Mouse (Mus musculus): Measurements from ENCODE around the gene Gpam. TPM values are rescaled to one million over a fixed set of nuclear protein-coding genes. Genes with fewer than 3 reads are reported as not detected.
A peak's percentile ranks its signal among the peaks of the same experiment; 100 is the strongest.

Gpam gene
- total RNA-seq, 2 experiments from 2014 or later = 47.2 to 52.6 TPM

GRCm38 (mm10) chr19:55143391-55144300, 16.6 kb upstream of the Gpam start:
- intact Hi-C loops (cut with DNase I) = no loop called here
- no peak for DNase-seq (ENCODE audit: low spot score in 2 of 2)

DNA sequence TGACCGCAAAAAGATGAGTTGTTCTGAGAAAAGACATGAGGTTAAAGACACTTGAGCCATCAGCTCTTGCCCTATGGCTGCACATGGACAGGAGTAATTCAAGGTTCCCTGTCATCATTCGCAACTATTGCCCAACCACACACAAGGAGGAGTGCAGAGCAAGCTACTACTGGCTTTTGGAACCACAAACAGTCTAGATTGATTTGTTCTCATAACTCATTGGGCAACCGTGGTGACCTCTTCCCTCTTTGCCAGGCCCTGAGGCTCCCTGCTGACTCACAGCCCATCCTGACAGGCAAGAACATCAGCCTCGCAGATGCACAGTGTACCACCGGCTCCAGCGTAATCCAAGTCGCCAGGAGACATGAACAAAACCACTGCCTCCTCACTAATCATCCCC, 12.3 kb upstream of the Gpam start:
- DNase-seq (ENCODE audit: low spot score in 2 of 2) = no peak

DNA sequence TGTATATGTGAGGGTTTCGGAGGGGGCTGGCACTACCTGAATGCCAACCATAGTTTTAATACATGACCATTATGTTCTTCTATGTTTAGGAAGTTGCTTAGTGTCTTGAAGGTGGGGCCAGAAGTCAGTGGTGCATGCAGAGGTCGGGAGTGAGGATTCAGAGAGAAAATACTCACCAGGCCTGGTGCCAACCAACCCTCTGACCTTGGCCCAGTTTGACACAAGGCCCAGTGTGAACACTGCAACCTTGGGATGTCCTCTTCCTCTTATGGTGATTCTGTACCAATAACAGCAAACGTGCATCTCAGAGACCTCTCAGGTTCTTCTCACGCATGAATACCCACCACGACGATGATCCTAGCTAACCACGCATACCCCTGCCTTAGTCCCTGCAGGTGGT, 11.5 kb upstream of the Gpam start:
- no peak for DNase-seq (ENCODE audit: low spot score in 2 of 2)
- intact Hi-C loops (cut with DNase I) = no loop called here

More for the DNA sequence above, 12.3 kb upstream of the Gpam start:
- intact Hi-C loops (cut with DNase I) = no loop called here

- no peak for DNase-seq (ENCODE audit: low spot score in 2 of 2)
- intact Hi-C loops (cut with DNase I) = no loop called here
These were observed 10.8 kb upstream of the Gpam start for GRCm38 (mm10) chr19:55137884-55138283.

DNA sequence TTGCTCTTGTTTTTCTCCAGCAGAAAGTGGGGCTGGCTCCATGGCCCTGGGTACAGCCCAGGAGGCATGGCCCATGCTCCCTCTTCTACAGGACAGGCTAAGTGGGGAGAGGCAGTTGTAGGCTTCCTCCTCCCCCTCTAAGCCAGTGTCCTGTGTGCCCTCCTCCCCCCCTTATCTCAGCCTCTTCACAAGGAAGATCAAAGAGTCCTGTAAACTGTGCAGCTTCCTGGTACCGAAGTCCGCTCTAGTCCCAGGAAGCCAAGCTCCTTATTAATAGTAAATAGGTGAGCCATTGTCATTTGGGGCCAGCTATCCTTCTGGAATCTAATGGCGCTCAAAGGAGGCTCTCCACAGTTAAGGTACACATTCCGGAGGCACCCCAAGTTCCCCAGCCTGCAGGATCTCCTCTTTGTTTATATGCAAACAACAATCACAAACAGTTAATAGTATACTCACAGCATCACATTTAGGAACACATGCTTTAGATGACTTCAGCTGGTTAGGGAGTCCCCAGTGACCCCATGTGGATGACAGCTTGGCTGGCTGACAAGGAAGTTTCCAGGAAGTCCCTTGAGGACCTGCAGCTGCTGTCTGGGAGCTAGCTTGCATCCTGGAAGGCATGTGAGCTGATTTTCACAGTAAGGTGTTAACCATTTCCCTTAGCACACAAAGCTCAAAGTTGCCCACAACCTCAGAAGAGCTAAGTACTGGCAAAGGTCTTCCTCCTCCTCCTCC, 9.8 kb upstream of the Gpam start:
- DNase-seq (ENCODE audit: low spot score in 2 of 2) = no peak
- intact Hi-C loops (cut with DNase I) = no loop called here

- no peak for DNase-seq (ENCODE audit: low spot score in 2 of 2)
- intact Hi-C loops (cut with DNase I) = no loop called here
These were observed 8.9 kb upstream of the Gpam start for GRCm38 (mm10) chr19:55135918-55136317.

GRCm38 (mm10) chr19:55134521-55134920, 7.5 kb upstream of the Gpam start:
- no peak for DNase-seq (ENCODE audit: low spot score in 2 of 2)
- intact Hi-C loops (cut with DNase I) = no loop called here

- intact Hi-C loops (cut with DNase I) = no loop called here
These were observed 5.4 kb upstream of the Gpam start for GRCm38 (mm10) chr19:55132476-55132875.

DNA sequence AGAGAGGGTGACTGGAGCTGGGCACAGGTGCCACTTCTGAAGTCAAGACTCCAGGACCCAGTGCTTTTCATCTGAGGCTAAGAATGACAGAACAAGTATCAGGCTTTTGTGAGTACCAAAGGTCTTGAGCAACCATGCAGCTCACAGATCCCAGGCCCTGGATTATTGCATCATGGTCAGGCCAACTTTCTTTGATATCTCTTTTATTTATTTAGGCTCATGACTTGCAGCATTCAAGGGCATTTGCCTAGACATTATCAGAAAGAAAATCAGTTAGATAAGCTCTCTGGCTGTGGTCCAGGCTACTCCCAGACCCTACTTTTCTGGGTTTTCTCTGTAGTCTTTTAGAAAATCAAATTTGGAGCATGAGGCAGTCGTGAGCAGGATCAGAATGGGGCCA, 4.7 kb upstream of the Gpam start:
- DNase-seq (ENCODE audit: low spot score in 2 of 2) = no peak
- intact Hi-C loops (cut with DNase I) = no loop called here

More at GRCm38 (mm10) chr19:55132476-55132875, 5.4 kb upstream of the Gpam start:
- no peak for DNase-seq (ENCODE audit: low spot score in 2 of 2)

DNA sequence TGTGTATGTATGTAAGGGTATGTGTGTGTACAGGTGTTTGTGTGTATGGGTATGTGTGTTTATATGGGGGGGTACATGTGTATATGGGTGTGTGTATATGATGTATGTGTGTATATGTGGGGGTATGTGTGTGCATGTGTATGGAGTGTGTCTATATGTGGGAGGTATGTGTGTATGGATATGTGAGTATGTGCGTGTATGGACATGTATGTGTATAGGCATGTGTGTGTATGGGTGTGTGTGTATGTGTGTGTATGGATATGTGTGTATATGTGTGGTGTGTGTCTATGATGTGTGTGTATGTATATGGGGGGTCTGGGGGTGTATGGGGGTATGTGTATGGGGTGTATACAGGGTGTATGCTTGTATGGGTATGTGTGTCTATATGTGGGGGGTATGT, 1.4 kb upstream of the Gpam start:
- DNase-seq (ENCODE audit: low spot score in 2 of 2) = no peak
- intact Hi-C loops (cut with DNase I) = no loop called here

GRCm38 (mm10) chr19:55125456-55125855, 1.6 kb downstream of the Gpam start:
- intact Hi-C loops (cut with DNase I) = no loop called here
- no peak for DNase-seq (ENCODE audit: low spot score in 2 of 2)

GRCm38 (mm10) chr19:55123001-55123536, 4.0 kb downstream of the Gpam start:
- intact Hi-C loops (cut with DNase I) = loop anchor here (1.0 to 2.0 kb wide), 2 partner anchors 20 to 62 kb away; no protein-coding TSS in a partner anchor

GRCm38 (mm10) chr19:55122351-55122980, 4.6 kb downstream of the Gpam start:
- intact Hi-C loops (cut with DNase I) = loop anchor here (2.0 kb wide), 1 partner anchor 62 kb away; no protein-coding TSS in a partner anchor
- DNase-seq (ENCODE audit: low spot score in 2 of 2) = peak in 1 of 2 experiments; percentile 21

More at GRCm38 (mm10) chr19:55123001-55123536, 4.0 kb downstream of the Gpam start:
- DNase-seq (ENCODE audit: low spot score in 2 of 2) = peak; percentile 18 to 49

- DNase-seq (ENCODE audit: low spot score in 2 of 2) = no peak
- intact Hi-C loops (cut with DNase I) = loop anchor here (2.0 kb wide), 1 partner anchor 63 kb away; no protein-coding TSS in a partner anchor
These were observed 5.2 kb downstream of the Gpam start for GRCm38 (mm10) chr19:55121836-55122235.

GRCm38 (mm10) chr19:55120518-55121244, 6.4 kb downstream of the Gpam start:
- DNase-seq (ENCODE audit: low spot score in 2 of 2) = no peak
- intact Hi-C loops (cut with DNase I) = no loop called here

DNA sequence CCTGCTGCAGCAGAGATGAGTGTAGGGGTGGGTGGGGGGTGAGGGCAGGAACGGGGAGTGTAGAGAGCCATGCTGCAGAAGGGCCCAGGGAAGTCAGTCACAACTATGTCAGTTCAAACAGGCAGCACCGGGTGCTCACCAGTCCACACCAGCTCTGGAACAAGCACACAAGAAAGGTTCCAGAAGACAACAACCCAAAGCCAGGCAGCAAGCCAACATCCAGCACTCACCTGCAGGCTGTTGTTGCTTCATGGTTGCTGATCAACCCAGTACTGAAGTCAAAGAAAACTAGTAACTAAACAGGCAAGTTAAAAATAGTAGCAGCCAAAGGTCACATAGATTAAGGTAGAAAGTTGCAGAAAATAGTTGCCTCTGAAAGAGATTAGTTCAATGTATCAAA, 7.5 kb downstream of the Gpam start:
- no peak for DNase-seq (ENCODE audit: low spot score in 2 of 2)
- intact Hi-C loops (cut with DNase I) = no loop called here

DNA sequence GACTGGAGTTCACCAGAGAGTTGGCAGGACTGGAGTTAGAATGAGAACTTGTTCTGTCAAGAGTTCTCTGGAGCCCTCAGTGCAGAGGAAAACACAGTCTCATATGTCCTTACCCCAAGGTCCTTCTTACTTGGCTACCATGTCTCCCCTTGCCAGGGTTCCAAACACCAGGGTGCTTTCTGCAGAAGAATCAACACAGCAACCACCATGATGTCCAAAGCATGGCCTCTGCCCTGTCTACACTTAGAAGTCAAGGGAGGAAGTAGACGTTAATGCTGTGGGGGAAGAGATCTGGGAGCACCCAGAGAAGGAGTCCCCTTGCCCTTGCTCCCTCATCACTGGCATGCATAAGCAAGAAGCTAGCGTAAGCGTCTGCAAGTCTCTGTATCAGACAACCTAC, 9.0 kb downstream of the Gpam start:
- no peak for DNase-seq (ENCODE audit: low spot score in 2 of 2)
- intact Hi-C loops (cut with DNase I) = no loop called here

GRCm38 (mm10) chr19:55117059-55117815, 9.8 kb downstream of the Gpam start:
- intact Hi-C loops (cut with DNase I) = no loop called here
- no peak for DNase-seq (ENCODE audit: low spot score in 2 of 2)
